Mouse (Mus musculus) brain, embryonic 18.5 days (tissue): ENCODE data around the gene Kif5a.
"Not testable (repeated sequence)": the region's sequence is repeated elsewhere in the genome, so short reads cannot be mapped to it uniquely, and the experiment has no call there.

Experiments used
- DNase-seq: peaks from one replicate; pipeline ENCODE4 v3.0.0-alpha.2; 2012; ENCODE audit warnings: low read depth, low spot score

The Kif5a gene

DNA sequence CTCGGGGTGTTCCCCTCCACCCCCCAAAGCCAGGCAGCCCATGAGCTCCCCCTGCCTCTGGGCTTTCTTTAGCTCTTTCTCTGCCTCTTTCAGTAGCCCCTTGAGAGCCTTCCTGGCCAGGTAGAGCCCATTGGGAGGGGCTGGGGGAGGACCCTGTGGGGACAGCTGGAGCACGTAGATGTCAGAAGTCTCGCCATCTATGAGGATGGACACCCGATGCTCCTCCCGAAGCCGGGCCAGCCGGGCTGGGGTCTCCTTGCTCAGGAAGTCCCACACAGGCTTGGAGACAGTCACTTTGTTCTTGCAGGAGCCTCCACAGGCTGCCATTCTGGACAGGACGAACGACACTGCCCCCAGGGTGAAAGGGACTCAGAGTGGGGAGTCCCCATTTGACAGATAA lies 70.1 kb downstream of the Kif5a start:
- no peak for DNase-seq

DNA sequence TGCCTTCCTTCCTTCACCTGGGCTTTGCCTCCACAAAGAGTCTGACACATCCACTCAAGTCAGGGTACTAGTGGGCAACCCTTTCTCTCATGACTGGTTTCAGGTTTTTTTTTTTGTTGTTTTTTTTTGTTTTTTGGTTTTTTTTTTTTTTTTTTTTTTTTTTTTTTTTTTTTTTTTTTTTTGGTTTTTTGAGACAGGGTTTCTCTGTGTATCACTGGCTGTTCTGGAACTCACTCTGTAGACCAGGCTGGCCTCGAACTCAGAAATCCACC lies 71.2 kb downstream of the Kif5a start:
- not testable (repeated sequence) for DNase-seq

- DNase-seq, result no peak
Measured at GRCm38 (mm10) chr10:127191191-127192056, 71.7 kb downstream of the Kif5a start.

- no peak for DNase-seq
Measured at GRCm38 (mm10) chr10:127190398-127191190, 72.6 kb downstream of the Kif5a start.

DNA sequence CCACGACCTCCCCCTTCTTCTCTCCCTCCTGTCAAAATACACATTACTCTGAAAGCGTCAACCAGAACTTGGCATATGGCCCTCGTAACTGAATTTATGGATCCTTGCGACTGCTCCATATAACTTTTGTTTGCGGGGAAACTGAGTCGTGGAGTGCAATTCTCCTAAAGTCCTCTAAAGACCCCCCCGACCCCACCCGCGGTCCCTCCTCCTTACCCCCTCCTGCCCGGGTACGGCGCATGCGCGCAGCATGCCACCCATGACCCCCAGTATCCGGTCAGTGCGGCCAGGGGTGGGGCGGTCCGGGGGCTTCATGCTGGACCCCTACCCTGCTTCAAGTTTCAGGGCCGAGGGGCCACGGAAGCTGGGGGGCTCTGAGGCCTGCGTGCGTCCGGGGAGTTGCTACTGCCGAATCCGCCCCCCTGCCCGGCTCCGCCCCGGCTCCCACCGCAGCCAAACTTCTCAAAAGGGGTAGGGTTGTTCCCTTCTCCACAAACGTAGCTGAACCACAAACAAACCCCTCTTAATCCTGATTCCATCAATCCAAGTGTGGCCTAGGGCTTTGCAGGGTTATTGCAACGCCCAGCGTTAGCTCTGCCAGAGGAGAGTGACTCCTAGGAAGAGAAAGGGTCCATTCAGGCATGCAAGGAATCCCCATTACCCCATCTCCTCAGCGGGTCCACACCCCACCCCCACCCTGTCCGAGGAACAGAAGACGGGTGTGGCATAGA lies 73.3 kb downstream of the Kif5a start, which contains the start of gene Arhgef25:
Arhgef25 (minus strand) TSS at position 433 of the 731 bp plus-strand sequence.
- DNase-seq, result no peak

DNA sequence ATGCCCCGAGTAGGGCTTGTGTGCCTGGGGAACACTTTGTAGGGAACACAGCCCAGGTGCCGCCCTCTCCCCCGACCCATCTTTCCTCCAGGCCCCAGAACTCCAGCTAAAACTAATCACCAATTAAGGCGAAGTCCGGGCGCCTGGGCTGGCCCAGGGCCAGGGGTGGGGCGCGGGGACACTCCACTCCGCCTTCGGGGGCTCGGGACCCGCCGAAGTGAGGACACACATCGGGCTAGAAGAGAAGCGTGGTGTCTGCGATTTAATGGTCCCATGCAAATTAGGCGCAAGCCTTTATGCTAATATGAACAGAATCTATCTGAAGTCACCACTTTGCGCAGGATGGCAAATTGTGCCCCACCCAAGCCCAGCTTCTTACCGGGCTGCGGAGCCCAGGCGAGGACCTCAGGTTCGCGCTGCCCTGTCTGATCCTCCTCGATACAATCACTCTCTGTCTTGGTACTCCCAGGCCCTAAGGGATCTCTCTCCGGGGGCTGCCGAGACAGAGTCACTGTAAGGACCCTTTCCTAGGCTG lies 74.0 kb downstream of the Kif5a start:
- no peak for DNase-seq

DNA sequence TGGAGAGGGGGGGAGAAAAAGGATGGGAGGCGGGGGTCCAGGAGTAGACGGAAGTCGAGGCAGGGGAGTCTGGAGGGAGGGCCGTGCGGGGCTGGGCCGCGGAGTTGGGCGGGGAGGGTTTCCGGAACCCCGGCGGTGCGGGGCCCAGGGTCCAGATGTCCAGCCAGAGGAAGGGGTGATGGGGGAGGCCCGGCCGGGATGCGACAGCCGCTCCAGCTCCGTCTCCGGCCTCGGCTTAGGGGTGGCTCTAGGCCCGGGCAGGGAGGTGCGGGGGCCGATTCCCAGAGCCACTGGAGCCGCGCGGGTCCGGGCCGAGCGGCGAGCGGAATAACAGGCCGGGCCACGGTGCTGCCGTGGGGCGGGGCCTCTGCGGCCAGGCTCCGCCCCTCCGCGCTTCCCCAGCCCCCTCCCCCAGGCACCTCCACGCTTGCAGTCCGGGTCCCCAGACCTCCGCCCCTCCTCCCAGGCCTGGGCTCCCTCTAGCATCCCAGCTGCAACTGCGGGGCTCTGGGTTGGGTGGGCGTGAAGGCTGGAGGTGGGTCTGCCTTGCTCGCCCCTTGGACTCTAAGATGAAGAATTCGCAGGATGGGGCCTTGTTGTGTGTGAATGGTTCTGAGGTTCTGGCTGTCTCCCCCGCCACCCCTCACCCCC lies 74.6 kb downstream of the Kif5a start:
- no peak for DNase-seq

DNA sequence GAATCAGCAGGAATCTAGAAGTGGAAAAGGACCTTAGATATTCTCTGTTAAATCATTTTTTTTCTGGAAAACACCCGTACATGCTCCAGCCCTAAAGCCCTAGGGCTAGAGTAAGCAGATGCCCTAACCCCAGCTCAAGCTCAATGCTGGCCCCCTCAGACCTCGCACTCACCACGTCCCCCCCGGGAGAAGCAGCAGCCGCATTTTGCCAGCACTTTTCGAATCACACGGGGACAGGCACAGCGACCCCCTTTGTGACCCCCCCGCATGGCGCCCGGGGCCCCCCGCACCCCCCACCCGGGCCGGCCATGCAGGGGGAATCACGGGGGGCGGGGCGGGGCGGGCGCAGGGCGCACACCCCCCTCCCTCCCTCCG lies 75.1 kb downstream of the Kif5a start:
- no peak for DNase-seq

DNA sequence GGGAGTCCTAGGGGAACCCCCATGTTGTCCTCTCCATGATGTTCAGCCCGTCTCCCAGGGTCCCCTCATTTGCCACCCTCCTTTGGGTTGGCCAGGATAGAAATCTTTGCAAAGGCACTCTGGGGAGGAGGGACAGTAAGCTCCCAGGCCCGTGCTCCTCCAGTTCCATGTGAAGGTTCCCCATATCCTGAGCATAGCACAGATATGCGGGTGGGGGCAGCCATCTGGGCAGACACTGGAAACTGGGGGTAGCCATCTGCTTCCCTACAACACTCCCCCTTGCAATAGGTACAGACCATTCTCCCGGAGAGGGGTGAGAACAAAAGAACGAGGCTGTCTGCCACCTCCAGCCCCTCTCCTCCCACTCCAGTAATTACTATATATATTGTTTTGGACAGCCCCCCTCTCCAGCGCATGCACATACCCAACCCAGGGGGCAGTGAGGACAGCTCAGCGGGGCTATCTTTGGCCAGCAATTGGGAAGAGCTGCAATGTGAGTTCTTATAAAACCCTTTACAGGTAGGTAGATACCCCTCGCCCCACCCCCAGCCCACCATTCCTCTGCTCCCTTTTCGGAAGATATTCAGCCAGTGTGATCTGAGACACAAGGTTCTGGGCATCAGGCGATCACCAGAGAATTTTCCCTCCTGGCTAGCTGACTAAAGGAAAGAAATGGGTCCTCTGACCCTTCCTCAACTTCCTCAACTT lies 75.6 kb downstream of the Kif5a start:
- DNase-seq, result no peak

- no peak for DNase-seq
Measured at GRCm38 (mm10) chr10:127186451-127186850, 76.7 kb downstream of the Kif5a start.

- no peak for DNase-seq
Measured at GRCm38 (mm10) chr10:127185506-127185905, 77.6 kb downstream of the Kif5a start.

- no peak for DNase-seq
Measured at GRCm38 (mm10) chr10:127185101-127185500, 78.0 kb downstream of the Kif5a start.

DNA sequence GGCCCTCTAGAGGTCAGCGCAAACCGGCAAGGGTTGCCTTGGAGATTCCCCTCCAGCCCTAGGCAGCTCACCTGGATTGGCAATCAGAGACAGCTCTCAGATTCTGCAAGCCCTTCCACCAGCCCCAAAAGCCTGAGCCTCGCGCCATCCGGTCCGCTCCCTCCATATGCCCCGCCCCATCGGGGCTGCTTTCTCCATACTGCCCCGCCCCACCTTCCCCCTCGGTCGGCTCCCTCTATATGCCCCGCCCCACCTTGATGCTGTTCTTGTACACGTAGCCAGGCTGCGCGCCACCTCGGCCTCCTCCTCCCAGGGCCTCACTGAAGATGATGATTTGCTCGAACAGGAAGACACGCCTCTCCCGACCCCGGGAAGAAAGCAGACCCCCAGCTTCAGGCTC lies 79.4 kb downstream of the Kif5a start:
- no peak for DNase-seq

DNA sequence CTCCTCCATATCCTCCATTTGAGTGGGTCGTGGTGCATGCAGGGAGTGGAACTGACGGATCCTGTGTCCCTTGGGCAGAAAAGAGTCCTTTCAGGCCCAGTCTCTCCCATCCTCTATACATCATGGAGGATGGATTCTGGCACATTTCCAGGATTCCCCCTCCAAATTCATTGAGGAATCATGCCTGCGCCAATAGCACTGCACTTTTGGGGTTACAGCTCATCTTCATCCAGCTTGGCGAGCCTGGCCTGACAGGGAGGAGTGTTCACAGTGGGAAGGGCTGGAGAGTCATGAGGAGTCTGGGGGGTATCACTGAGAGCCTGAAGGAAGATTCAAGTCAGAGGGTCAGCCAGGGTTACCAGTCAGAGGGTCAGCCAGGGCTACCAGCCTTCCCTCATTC lies 80.5 kb downstream of the Kif5a start:
- no peak for DNase-seq

- no peak for DNase-seq
Measured at GRCm38 (mm10) chr10:127181566-127181965, 81.6 kb downstream of the Kif5a start.

GRCm38 (mm10) chr10:127180695-127181047 lies 82.5 kb downstream of the Kif5a start:
- no peak for DNase-seq

- no peak for DNase-seq
Measured at GRCm38 (mm10) chr10:127179871-127180694, 83.1 kb downstream of the Kif5a start, which contains the start of gene Slc26a10. Gene Slc26a10, minus strand, starts transcription at chr10:127180645.

DNA sequence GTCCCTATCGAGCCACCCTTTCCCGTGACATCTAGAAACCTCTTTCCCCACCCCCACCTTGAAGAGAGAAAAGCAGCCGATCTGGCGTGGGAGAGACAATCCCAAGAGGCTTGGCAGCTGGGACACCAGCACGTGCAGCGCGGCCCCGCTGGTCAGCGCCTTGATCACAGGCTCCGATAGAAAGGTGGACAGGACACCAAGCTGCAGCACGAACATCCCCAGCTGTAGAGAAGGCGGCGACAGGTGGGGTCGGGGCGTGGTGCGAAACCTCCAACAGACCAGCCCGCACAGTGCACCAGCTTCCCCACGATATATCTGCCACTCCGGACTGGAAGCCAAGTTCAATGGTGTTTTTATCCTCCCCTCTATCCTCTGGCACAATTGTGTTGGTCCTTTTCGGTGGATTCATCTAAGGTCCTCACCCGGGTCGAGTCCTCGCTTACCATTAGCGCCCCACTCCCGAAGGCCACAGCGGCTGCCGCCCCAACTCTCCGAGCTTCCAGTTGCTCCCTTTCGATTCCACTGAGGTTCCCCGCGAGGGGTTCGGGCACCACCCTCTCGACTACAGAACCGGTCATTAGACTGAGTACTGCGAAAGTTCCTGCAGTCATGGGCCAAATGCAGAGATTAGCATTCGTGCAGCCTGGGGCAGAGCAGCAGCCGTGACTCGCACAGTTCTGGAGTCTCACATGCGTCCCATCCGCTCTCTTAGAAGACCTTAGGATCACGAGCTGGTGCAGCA lies 84.7 kb downstream of the Kif5a start:
- DNase-seq, result no peak

- DNase-seq, result no peak
Measured at GRCm38 (mm10) chr10:127177719-127178118, 85.4 kb downstream of the Kif5a start.
